Mouse (Mus musculus) liver, embryonic 15.5 days (tissue): ENCODE results near the gene Chrm2. TPM values are rescaled to one million over a fixed set of nuclear protein-coding genes. Genes with fewer than 3 reads are reported as not detected.
A peak's percentile ranks its signal among the peaks of the same experiment; 100 is the strongest.

Experiments used
- ATAC-seq: fragments of 200-750 bp; cut with Nextera tagmentation; 2 replicates; pipeline ENCODE4 v1.8.0; 2017; ENCODE audit warnings: moderate number of reproducible peaks, mild to moderate bottlenecking, moderate library complexity; ENCODE audit not compliant: insufficient read depth
- H3K27ac ChIP-seq: fragments of 300-500 bp; sonication (generic); replicated peaks from 2 replicates; pipeline ENCODE4 v1.5.1; 2015; ENCODE audit warnings: mild to moderate bottlenecking, inconsistent platforms
- H3K27me3 ChIP-seq: fragments of 300-500 bp; sonication (generic); 2 replicates; pipeline ENCODE4 v1.6.1; 2015; ENCODE audit warnings: mild to moderate bottlenecking, inconsistent platforms
- H3K36me3 ChIP-seq: fragments of 300-500 bp; sonication (generic); replicated peaks from 2 replicates; pipeline ENCODE4 v1.6.1; 2015; ENCODE audit warnings: moderate library complexity, mild to moderate bottlenecking, inconsistent platforms
- H3K4me1 ChIP-seq: fragments of 300-500 bp; sonication (generic); replicated peaks from 2 replicates; pipeline ENCODE4 v1.6.1; 2015; ENCODE audit warnings: inconsistent platforms
- H3K4me2 ChIP-seq: fragments of 300-500 bp; sonication (generic); 2 replicates; pipeline ENCODE4 v1.6.1; 2015; ENCODE audit warnings: moderate library complexity, mild to moderate bottlenecking, inconsistent platforms
- H3K4me3 ChIP-seq: fragments of 300-500 bp; sonication (generic); replicated peaks from 2 replicates; pipeline ENCODE4 v1.5.1; 2015; ENCODE audit warnings: mild to moderate bottlenecking, inconsistent platforms
- H3K9ac ChIP-seq: fragments of 300-500 bp; sonication (generic); 2 replicates; pipeline ENCODE4 v1.6.1; 2015; ENCODE audit warnings: moderate library complexity, mild to moderate bottlenecking, inconsistent platforms
- H3K9me3 ChIP-seq: fragments of 300-500 bp; sonication (generic); replicated peaks from 2 replicates; pipeline ENCODE4 v1.6.1; 2016; ENCODE audit warnings: inconsistent platforms
- WGBS: fragments of 180-500 bp; shearing (Covaris S2); methylation state at CpG from one replicate; pipeline ENCODE4 v1.1.7; 2015; ENCODE audit warnings: mixed read lengths; ENCODE audit not compliant: insufficient replicate concordance; 5-methylcytosine and 5-hydroxymethylcytosine counted together
- microRNA counts: library from miRNA; unstranded; fragments of <30 nt; microRNA quantifications from one replicate; lab custom pipeline; 2016
- microRNA-seq: library from miRNA; unstranded; fragments of <30 nt; microRNA quantifications from one replicate; pipeline ENCODE4, GENCODE M21; 2016
- polyA plus RNA-seq: library from polyadenylated mRNA; unstranded; fragments of >200 nt; fragmentation: Nextera tagmentation; extraction: Ambion mirVana; gene quantifications from 2 replicates; pipeline ENCODE4 v1.2.1, GENCODE M21; 2015

Gene Chrm2
- polyA plus RNA-seq, 1 experiment from 2014 or later: 0.33 TPM

DNA sequence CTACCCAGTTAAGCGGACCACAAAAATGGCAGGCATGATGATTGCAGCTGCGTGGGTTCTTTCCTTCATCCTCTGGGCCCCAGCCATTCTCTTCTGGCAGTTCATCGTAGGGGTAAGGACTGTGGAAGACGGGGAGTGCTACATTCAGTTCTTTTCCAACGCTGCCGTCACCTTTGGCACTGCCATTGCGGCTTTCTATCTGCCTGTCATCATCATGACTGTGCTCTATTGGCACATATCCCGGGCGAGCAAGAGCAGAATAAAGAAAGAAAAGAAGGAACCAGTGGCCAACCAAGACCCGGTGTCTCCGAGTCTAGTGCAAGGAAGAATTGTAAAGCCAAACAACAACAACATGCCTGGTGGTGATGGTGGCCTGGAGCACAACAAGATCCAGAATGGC lies 135.7 kb downstream of the Chrm2 start:
- Histone ChIP-seq H3K4me2 (no peak overlapping the region), H3K9ac (no peak overlapping the region), H3K9me3 (no peaks in the 10 kb centered on the region), H3K36me3 (no peaks in the 10 kb centered on the region), H3K4me3 (no peak overlapping the region), H3K4me1 (no peaks in the 10 kb centered on the region), H3K27ac (no peak overlapping the region), H3K27me3 (no peaks in the 10 kb centered on the region)
- WGBS: 67% methylated on average over 11 of the region's 11 CpGs
- no peak for ATAC-seq

DNA sequence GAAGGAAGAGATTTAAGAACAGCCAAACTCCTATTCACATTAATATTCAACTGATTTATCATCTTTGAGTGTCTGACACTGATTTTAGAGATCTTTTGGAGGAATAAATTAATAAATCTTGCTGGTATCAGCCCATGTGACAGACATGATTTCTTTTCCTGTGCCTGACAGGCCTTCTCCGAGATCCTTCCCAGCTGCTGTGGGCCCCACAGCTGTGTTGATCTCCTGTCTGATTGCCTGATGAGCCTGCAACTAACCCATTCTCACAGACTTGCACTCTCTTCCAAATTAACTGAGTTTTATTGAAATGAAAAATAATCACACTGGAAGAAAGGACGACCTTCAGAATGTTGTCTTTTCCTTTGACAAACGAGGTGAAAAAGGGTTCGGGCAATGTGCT lies 140.6 kb downstream of the Chrm2 start:
- Histone ChIP-seq H3K9me3 (no peaks in the 10 kb centered on the region), H3K4me1 (no peaks in the 10 kb centered on the region), H3K27me3 (no peaks in the 10 kb centered on the region), H3K4me2 (no peak overlapping the region), H3K27ac (no peak overlapping the region), H3K36me3 (no peaks in the 10 kb centered on the region), H3K9ac (no peak overlapping the region), H3K4me3 (no peak overlapping the region)
- ATAC-seq: no peak
- WGBS: 61% methylated on average over 4 of the region's 4 CpGs

- H3K4me1 ChIP-seq: no peaks in the 10 kb centered on the region
- H3K4me3 ChIP-seq: no peak overlapping the region
- no peak overlapping the region for H3K27ac ChIP-seq
- no peak for ATAC-seq
- H3K9ac ChIP-seq: no peak overlapping the region
- H3K4me2 ChIP-seq: no peak overlapping the region
- H3K36me3 ChIP-seq: no peaks in the 10 kb centered on the region
- WGBS: 43% methylated on average over 6 of the region's 6 CpGs
- H3K9me3 ChIP-seq: no peaks in the 10 kb centered on the region
- H3K27me3 ChIP-seq: no peaks in the 10 kb centered on the region
These were observed 153.4 kb downstream of the Chrm2 start for GRCm38 (mm10) chr6:36541247-36541646.

GRCm38 (mm10) chr6:36566886-36567285 lies 179.0 kb downstream of the Chrm2 start:
- H3K9ac ChIP-seq: no peak overlapping the region
- H3K4me1 ChIP-seq: no peaks in the 10 kb centered on the region
- H3K36me3 ChIP-seq: no peaks in the 10 kb centered on the region
- no peak overlapping the region for H3K4me3 ChIP-seq
- no peak for ATAC-seq
- WGBS: 60% methylated on average over 2 of the region's 2 CpGs
- H3K27me3 ChIP-seq: no peaks in the 10 kb centered on the region
- H3K4me2 ChIP-seq: no peak overlapping the region
- no peaks in the 10 kb centered on the region for H3K9me3 ChIP-seq
- no peak overlapping the region for H3K27ac ChIP-seq

MicroRNAs encoded within 50 kb of the gene (microRNA counts, 519-probe panel; counts per million panel counts)
- microRNA mmu-miR-490 (lab: Ali Mortazavi, UCI): not detected

Small RNA genes lying within 50 kb of the gene (microRNA-seq; reads per million reads assigned to microRNA genes)
- gene Mir490: 19.0 reads per million, percentile 35 among the genes with 10 or more reads in this experiment
